Comparison of ENCODE assay signal across 9 mouse cellular contexts in the genomic region with DNA sequence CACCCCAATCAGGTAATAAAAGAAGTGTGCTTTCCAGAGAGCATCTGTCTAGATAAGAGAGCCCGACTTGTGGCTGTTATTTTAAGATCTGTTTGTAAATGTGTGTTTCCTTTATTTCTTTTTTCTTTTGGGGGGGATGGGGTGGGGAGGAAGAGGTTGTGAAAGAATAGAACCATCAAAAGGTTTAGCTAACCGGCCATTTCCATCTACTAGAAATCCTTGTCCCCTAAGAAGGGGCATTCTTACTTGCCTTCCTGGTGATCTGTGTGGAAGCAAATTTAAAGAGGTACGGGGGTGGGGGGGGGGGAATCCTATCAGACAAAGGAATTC. TPM values are rescaled to one million over a fixed set of nuclear protein-coding genes. Genes with fewer than 3 reads are reported as not detected.
A peak's percentile ranks its signal among the peaks of the same experiment; 100 is the strongest.
DNase-seq lines count a peak whose midpoint lies in the region; ATAC-seq and TF ChIP-seq lines count a peak whose summit lies in the region.
"Had no signal": no experiment of that assay in that cellular context is flagged by ENCODE, and none has a peak within 500 bp of the region (broad histone marks: within the 10 kb centered on the region; RNA-seq: fewer than 3 reads in every experiment).

No protein-coding gene starts in this region.

- no peak for TF ChIP-seq CTCF in liver, postnatal 0 days (IDR thresholded peaks at IDR 0.05; ENCODE audit: low read depth)

- peaks cover 22% of the 10 kb centered on the region for H3K36me3 ChIP-seq in heart, embryonic 13.5 days
- H3K36me3 ChIP-seq in forebrain, embryonic 15.5 days = no peaks in the 10 kb centered on the region
- peaks cover 7% of the 10 kb centered on the region for H3K36me3 ChIP-seq in liver, postnatal 0 days (replicated peaks; ENCODE audit: insufficient read depth, low read length)

- H3K4me1 ChIP-seq in heart, embryonic 13.5 days = peaks cover 28% of the 10 kb centered on the region
- peaks cover 20% of the 10 kb centered on the region for H3K4me1 ChIP-seq in forebrain, embryonic 15.5 days
- H3K4me1 ChIP-seq in liver, postnatal 0 days (ENCODE audit: insufficient read depth) = peaks cover 30% of the 10 kb centered on the region

- peak overlapping the region; percentile 99 for H3K9ac ChIP-seq in heart, embryonic 13.5 days
- peak overlapping the region; percentile 85 for H3K9ac ChIP-seq in forebrain, embryonic 15.5 days (replicated peaks)
- peak overlapping the region; percentile 95 for H3K9ac ChIP-seq in liver, postnatal 0 days (replicated peaks)

- intact Hi-C loops in heart, postnatal 10 days (cut with DNase I) = loop anchor here (5.0 kb wide), 1 partner anchor 103 kb away; no protein-coding TSS in a partner anchor

- ATAC-seq in heart, embryonic 13.5 days (ENCODE audit: extremely low read depth, insufficient number of reproducible peaks, low FRiP score, low TSS enrichment) = no peak
- no peak for ATAC-seq in forebrain, embryonic 15.5 days (replicated peaks)
- ATAC-seq in liver, postnatal 0 days = no peak
- no peak for ATAC-seq in inflammation-experienced regulatory T-cells, adult 6 months

- peak overlapping the region; percentile 88 for H3K4me2 ChIP-seq in heart, embryonic 13.5 days
- H3K4me2 ChIP-seq in forebrain, embryonic 15.5 days (replicated peaks) = peak overlapping the region; percentile 83
- peak overlapping the region; percentile 98 for H3K4me2 ChIP-seq in liver, postnatal 0 days (ENCODE audit: low read depth, low read length)

- peak overlapping the region; percentile 99; the same call in 1 of the 2 replicates for H3K27ac ChIP-seq in heart, embryonic 13.5 days (replicated peaks)
- H3K27ac ChIP-seq in forebrain, embryonic 15.5 days (replicated peaks) = peak overlapping the region; percentile 99; the same call in 1 of the 2 replicates
- peak overlapping the region; percentile 97; the same call in 1 of the 2 replicates for H3K27ac ChIP-seq in liver, postnatal 0 days (ENCODE audit: low read depth)

- no peaks in the 10 kb centered on the region for H3K27me3 ChIP-seq in heart, embryonic 13.5 days (replicated peaks)
- no peaks in the 10 kb centered on the region for H3K27me3 ChIP-seq in forebrain, embryonic 15.5 days
- H3K27me3 ChIP-seq in liver, postnatal 0 days (ENCODE audit: insufficient read depth, low read length) = no peaks in the 10 kb centered on the region
- H3K27me3 ChIP-seq: Patski had no signal

- H3K4me3 ChIP-seq in heart, embryonic 13.5 days = peak overlapping the region; percentile 92
- H3K4me3 ChIP-seq in forebrain, embryonic 15.5 days = peak overlapping the region; percentile 80
- peak overlapping the region; percentile 91 for H3K4me3 ChIP-seq in liver, postnatal 0 days (ENCODE audit: low read depth, low read length)

- no peaks in the 10 kb centered on the region for H3K9me3 ChIP-seq in heart, embryonic 13.5 days
- H3K9me3 ChIP-seq in forebrain, embryonic 15.5 days = no peaks in the 10 kb centered on the region
- no peaks in the 10 kb centered on the region for H3K9me3 ChIP-seq in liver, postnatal 0 days (ENCODE audit: low read length)

- no peak for DNase-seq in heart, postnatal 10 days
- peak; percentile 57 for DNase-seq in CD4-positive helper T cell, adult 2 months (ENCODE audit: low read depth, low spot score)
- no peak for DNase-seq in liver, postnatal 0 days
- no peak for DNase-seq in cerebellum, adult 9-11 months
- no peak for DNase-seq in cerebellum, adult 9-10 months

- TF ChIP-seq EP300 in liver, postnatal 0 days (IDR thresholded peaks at IDR 0.05; ENCODE audit: low read depth) = no peak

- WGBS in heart, embryonic 13.5 days = 8% methylated on average over 3 of the region's 3 CpGs
- 0% methylated on average over 3 of the region's 3 CpGs for WGBS in forebrain, embryonic 15.5 days
- WGBS in liver, postnatal 0 days (ENCODE audit: insufficient replicate concordance) = 2% methylated on average over 3 of the region's 3 CpGs

RNA-seq across cellular contexts. Expression of gene Rcor1, which starts 1.3 kb away (rescaled TPM):
- polyA plus RNA-seq in heart, embryonic 13.5 days (2015; fragmentation: Nextera tagmentation; extraction: Ambion mirVana) = 5.4 and 6.7 TPM in 2 replicates
- 10 to 100 TPM; 25.3 to 27.9 TPM for total RNA-seq in heart, postnatal 10 days (2021)
- polyA plus RNA-seq in forebrain, embryonic 15.5 days (2015; fragmentation: Nextera tagmentation; extraction: Ambion mirVana) = 8.1 and 8.4 TPM in 2 replicates
- polyA plus RNA-seq in liver, postnatal 0 days (2015; fragmentation: Nextera tagmentation; extraction: Ambion mirVana) = 3.6 and 4.8 TPM in 2 replicates
- polyA plus RNA-seq in inflammation-experienced regulatory T-cells, adult 6 months (2017; shearing (Covaris generic)) = 10 to 100 TPM; 13.6 to 19.7 (median 14.7) TPM
